Mouse (Mus musculus): ENCODE measurements around the gene Nlrp9b.
"Not testable (repeated sequence)": the region's sequence is repeated elsewhere in the genome, so short reads cannot be mapped to it uniquely, and the experiment has no call there.

Gene Nlrp9b

DNA sequence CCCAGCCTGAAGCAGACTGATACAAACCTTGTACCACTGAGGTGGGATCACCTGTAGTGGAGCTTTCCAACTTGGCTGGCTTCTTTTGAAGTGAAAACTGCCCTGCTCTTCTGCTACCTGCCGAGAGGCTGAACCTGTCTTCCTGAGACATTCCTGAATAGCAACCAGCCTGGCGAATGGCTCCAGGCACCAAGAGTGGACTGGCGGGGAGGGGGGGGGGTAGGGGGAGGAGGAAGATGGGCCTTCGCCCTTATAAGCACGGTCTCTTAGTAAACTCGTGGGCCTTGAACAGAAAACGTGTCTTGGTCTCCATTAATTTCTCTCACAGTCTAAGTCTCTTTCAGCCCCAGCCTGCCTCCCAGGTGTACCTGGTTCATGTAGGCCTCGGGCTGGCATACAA is at the start of gene Nlrp9b:
Gene Nlrp9b, plus strand, starts transcription at position 301 of the 400 bp plus-strand sequence.
- not testable (repeated sequence) for DNase-seq (ENCODE audit: low read depth)

DNA sequence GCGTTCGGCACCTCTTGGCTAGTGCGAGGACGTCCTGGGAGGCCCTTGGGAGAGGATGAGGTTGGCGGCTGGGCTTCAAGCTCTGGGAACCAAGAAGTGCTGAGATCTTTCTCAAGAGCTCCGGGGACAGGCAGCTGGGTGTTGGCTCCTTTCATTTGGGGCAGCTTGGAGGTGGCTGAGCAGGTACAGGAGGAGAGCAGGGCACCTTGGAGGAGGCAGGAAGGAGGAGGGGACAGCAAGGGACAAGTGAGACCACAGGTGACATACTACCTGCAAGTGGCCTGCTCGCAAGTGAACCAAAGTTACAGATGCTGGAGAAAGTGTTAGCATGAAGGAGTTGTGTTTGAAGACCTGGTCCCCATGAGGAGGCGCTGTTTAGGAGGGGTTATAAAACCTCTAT is 46.6 kb upstream of the Nlrp9b start:
- DNase-seq (ENCODE audit: low read depth) = no peak

DNA sequence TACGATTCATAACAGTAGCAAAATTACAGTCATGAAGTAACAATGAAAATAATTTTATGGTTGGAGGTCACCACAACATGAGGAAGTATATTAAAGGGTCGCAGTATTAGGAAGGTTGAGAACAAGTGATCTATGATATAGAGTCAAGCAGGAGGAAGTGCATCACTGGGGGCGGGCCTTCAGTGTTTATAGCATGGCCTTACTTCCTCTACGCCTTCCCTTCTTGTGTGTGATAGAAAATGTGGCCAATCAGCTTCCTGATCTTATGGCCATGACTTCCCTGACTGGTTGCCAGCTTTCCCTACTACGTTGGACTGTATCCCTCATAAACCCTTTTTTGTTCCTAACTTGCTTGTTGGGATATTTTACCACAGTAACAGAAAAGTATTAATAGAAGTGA is 46.1 kb upstream of the Nlrp9b start:
- peak; percentile 48 for DNase-seq (ENCODE audit: low read depth)

GRCm38 (mm10) chr7:19945821-19946515 is 45.3 kb upstream of the Nlrp9b start:
- DNase-seq (ENCODE audit: low read depth) = peak; percentile 28

DNA sequence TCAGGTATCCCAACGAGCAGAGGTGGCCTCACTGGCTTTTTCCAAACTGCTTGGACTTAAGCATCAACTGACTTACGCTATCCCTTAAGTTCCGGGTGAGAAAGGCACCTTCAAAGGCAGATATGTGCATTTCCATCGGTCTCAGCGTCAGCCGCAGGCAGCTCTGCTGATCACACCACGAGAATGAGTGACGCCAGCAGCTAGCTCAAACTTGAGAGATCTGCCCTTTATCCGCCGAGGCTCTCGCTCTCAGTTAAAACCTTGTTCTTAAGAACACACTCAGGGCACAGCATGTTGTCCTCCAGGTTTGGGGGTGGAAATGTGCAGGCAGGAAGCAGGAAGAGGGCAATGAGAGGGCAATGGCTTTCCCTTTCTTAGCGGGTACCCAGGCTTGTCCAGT is 42.3 kb upstream of the Nlrp9b start:
- DNase-seq (ENCODE audit: low read depth) = no peak

GRCm38 (mm10) chr7:19949996-19950395 is 41.3 kb upstream of the Nlrp9b start:
- DNase-seq (ENCODE audit: low read depth) = no peak

- DNase-seq (ENCODE audit: low read depth) = no peak
Measured at GRCm38 (mm10) chr7:19950589-19950988, 40.7 kb upstream of the Nlrp9b start, which contains the start of gene Igsf23. Gene Igsf23, minus strand, starts transcription at chr7:19950756.

DNA sequence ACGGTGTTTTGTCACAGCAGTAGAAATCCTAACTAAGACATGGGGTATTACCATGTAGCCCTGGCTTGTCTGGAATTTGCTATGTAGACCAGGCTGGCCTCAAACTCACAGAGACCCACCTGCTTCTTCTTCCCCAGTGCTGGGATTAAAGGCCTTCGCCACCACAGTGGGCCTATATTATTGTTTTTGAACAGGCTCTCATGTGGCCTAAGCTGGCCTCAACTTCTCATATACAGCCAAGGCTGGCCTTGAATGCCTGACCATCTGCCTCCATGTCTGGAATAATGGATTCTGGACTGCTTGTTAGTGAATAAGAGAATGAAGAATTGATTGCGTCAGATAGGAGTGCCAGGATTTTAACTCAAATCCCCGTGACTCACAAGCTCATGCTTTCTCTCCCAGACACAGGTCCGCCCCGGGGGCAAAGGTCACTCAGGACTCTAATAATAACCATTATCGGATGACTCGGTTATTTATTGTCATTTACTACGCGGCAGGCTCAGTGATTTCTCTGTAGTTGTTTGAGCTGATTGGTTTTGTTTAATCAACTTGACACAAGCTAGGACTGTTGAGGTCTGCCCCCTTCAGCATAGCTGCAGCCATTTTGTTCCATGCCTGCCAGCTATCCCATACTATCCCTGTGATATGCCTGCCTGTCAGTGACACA is 38.8 kb upstream of the Nlrp9b start:
- DNase-seq (ENCODE audit: low read depth) = no peak

DNA sequence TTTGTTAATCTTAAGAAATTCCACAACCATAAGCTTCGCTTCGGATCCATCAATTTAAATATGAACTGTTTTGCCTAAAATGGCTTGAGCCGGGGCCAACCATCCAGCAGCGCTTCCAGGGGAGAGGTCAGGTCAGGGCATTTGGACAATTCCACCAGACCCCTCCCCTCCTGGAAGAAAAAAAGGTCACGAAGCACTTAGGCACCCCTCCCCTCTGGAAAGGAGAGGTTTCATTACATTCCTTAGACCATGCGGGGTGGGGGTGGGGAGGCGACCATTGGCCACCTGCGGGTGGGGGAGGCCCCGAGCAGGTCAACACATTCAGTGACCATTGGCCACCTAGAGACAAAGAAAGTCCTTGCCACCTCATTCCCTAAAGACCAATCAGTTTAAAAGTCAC is 38.2 kb upstream of the Nlrp9b start:
- no peak for DNase-seq (ENCODE audit: low read depth)

GRCm38 (mm10) chr7:19955861-19956260 is 35.4 kb upstream of the Nlrp9b start:
- no peak for DNase-seq (ENCODE audit: low read depth)

- peak; percentile 88 for DNase-seq (ENCODE audit: low read depth)
Measured at GRCm38 (mm10) chr7:19956341-19956781, 34.9 kb upstream of the Nlrp9b start.

GRCm38 (mm10) chr7:19962423-19962822 is 28.8 kb upstream of the Nlrp9b start:
- no peak for DNase-seq (ENCODE audit: low read depth)

GRCm38 (mm10) chr7:19964985-19965579 is 26.2 kb upstream of the Nlrp9b start, which contains the start of gene Ceacam20:
Gene Ceacam20, plus strand, starts transcription at chr7:19965412.
- DNase-seq (ENCODE audit: low read depth) = no peak

GRCm38 (mm10) chr7:19969106-19969505 is 22.2 kb upstream of the Nlrp9b start:
- no peak for DNase-seq (ENCODE audit: low read depth)

- DNase-seq (ENCODE audit: low read depth) = peak; percentile 30
Measured at GRCm38 (mm10) chr7:19969541-19970090, 21.6 kb upstream of the Nlrp9b start.

DNA sequence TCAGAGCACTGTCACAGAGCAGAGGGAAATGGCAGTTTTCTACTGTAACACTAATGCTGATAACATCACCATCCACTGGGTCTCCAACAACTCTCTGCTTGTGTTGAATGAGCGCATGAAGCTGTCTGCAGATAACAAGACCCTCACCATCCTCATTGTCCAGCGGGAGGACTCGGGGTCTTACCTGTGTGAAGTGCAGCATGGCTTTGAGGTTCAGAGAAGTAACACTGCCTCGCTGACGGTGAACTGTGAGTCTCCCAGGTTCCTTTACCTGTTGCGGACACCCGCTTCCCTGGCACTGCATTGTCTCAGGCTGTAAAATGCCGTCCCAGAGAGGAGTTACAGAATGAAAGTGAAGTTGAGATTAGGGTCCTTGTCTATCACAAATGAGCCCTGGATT is 21.1 kb upstream of the Nlrp9b start:
- no peak for DNase-seq (ENCODE audit: low read depth)

DNA sequence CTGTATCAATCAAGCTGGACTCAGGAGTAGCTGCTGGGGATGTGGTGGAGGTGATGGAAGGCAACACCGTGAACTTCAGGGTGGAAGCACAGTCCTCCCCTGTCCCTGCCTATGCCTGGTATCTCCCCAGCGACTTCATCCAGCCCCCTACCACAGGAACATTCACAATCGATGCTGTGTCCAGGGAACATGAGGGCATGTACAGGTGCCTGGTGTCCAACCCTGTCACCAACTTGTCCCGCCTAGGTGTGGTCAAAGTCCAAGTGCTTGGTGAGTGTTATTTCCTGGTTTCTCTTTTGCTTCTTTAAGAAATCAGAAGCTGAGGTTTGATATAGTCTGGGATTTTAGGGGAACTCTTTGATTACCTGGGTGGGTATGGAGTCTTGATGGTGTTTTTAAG is 19.7 kb upstream of the Nlrp9b start:
- DNase-seq (ENCODE audit: low read depth) = no peak

GRCm38 (mm10) chr7:19996721-19997120 is 5.5 kb downstream of the Nlrp9b start:
- DNase-seq (ENCODE audit: low read depth) = not testable (repeated sequence)

GRCm38 (mm10) chr7:20009987-20010386 is 18.7 kb downstream of the Nlrp9b start:
- peak; percentile 4 for DNase-seq (ENCODE audit: low read depth)

GRCm38 (mm10) chr7:20064100-20064499 is 72.8 kb downstream of the Nlrp9b start:
- peak; percentile 57 for DNase-seq (ENCODE audit: low read depth)

GRCm38 (mm10) chr7:20078118-20078517 is 86.9 kb downstream of the Nlrp9b start:
- not testable (repeated sequence) for DNase-seq (ENCODE audit: low read depth)

DNA sequence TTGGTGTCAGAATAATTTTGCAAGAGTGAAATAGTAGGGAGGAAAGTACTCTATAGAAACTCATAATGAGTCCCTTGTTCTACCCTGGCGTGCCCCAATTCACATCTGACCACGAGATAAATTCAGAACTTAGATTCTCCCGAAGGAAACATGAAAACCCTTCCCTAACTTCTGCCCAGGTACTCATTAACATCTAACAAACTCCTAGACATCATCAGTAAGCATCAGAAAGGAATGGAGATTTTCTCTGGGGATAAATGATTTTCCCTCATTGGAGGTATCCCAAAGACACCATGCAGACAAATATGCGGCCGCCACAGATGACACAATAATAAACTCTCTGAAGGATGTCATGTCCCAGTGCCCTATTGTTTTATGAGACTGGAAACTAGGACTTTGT is 108.1 kb downstream of the Nlrp9b start, which contains the start of gene Vmn1r91:
Gene Vmn1r91, plus strand, starts transcription at position 301 of the 400 bp plus-strand sequence.
- DNase-seq (ENCODE audit: low read depth) = not testable (repeated sequence)

GRCm38 (mm10) chr7:20122479-20122878 is 131.2 kb downstream of the Nlrp9b start, which contains the start of gene Gm16442:
Gene Gm16442, minus strand, starts transcription at chr7:20122579.
- DNase-seq (ENCODE audit: low read depth) = not testable (repeated sequence)

Measured in 416B (cell line).